Mouse (Mus musculus) ES-E14 (cell line): ENCODE data around the gene Crlf1.

Source experiments
- HCFC1 ChIP-seq: IDR thresholded peaks from 2 replicates; pipeline ENCODE4 v1.6.1; 2012; ENCODE audit warnings: low read length, inconsistent platforms, borderline replicate concordance; ENCODE audit not compliant: insufficient read depth
- MAFK ChIP-seq: IDR thresholded peaks from 2 replicates; pipeline ENCODE4 v1.6.1; 2014; ENCODE audit warnings: mild to moderate bottlenecking, low read depth, low read length, inconsistent platforms; ENCODE audit not compliant: insufficient read depth
- ZC3H11A ChIP-seq: IDR thresholded peaks from 2 replicates; pipeline ENCODE4 v1.6.1; 2012; ENCODE audit warnings: low read depth, mild to moderate bottlenecking, inconsistent platforms, low read length, borderline replicate concordance
- ZNF384 ChIP-seq: IDR thresholded peaks from 2 replicates; pipeline ENCODE4 v1.6.1; 2012; ENCODE audit warnings: low read depth, low read length, inconsistent platforms

DNA sequence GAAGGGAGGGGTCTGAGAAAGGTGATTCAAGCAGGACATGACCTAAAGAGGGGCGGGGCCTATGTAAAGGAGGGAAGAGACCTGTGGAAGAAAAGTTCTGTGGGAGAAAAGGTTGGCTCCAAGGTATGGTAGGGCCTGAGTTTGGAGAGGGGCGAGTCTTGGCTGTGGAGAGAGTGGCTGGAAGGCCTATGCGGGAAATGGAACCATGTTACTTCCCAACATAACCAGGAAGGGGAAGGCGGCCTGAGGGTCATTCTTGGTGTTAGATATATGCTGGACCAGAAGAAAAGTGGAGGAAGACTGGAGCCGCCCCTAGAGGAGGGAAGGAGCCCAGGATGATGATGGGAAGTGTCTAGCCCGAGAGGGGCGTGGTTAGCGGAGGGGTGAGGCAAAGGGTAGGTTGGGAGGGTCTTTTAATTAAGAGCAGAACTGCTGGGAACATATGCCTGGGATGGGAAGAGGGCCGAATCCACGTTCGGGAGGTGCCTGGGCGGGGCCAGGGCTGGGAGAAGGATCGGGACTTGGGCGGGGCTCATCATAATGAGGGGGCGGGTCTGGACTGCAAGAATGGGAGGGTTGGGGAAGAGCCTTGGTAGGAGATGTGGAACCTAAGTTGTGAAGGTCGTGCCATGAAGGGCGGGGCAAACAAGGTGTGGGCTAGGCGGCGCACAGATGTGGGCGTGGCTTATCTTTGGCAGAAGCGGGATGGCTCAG, 15.5 kb upstream of the Crlf1 start:
- TF ChIP-seq ZNF384 (no peak), MAFK (no peak), HCFC1 (peak; percentile 54; the same call in 1 of the 2 replicates), ZC3H11A (no peak)
